Mouse (Mus musculus) lung, postnatal 25 days (tissue): ENCODE measurements around the gene Rcor1.

Source experiments
- DNase-seq: peaks from one replicate; pipeline ENCODE4 v3.0.0; 2022; ENCODE audit warnings: low spot score

Gene Rcor1

GRCm38 (mm10) chr12:111021577-111021976 is 17.6 kb upstream of the Rcor1 start:
- DNase-seq, result no peak

GRCm38 (mm10) chr12:111028176-111029167 is 10.7 kb upstream of the Rcor1 start:
- no peak for DNase-seq

GRCm38 (mm10) chr12:111029291-111029890 is 9.8 kb upstream of the Rcor1 start:
- DNase-seq, result no peak

GRCm38 (mm10) chr12:111032839-111033238 is 6.3 kb upstream of the Rcor1 start:
- no peak for DNase-seq

- DNase-seq, result peak; percentile 35
Observed at GRCm38 (mm10) chr12:111035182-111035824, 3.8 kb upstream of the Rcor1 start.

GRCm38 (mm10) chr12:111036198-111036775 is 2.9 kb upstream of the Rcor1 start:
- DNase-seq, result no peak

GRCm38 (mm10) chr12:111037241-111038180 is 1.6 kb upstream of the Rcor1 start:
- DNase-seq, result no peak

GRCm38 (mm10) chr12:111038231-111038975 is 748 bp upstream of the Rcor1 start:
- peak; percentile 13 for DNase-seq

GRCm38 (mm10) chr12:111039771-111040530 is 800 bp downstream of the Rcor1 start:
- peak; percentile 6 for DNase-seq

- DNase-seq, result no peak
Observed at GRCm38 (mm10) chr12:111040531-111040860, 1.3 kb downstream of the Rcor1 start.

GRCm38 (mm10) chr12:111041196-111041595 is 2.0 kb downstream of the Rcor1 start:
- peak; percentile 18 for DNase-seq

GRCm38 (mm10) chr12:111042365-111042764 is 3.2 kb downstream of the Rcor1 start:
- DNase-seq, result no peak

GRCm38 (mm10) chr12:111044880-111045279 is 5.7 kb downstream of the Rcor1 start:
- no peak for DNase-seq

GRCm38 (mm10) chr12:111046866-111047265 is 7.7 kb downstream of the Rcor1 start:
- DNase-seq, result no peak

GRCm38 (mm10) chr12:111048201-111048600 is 9.1 kb downstream of the Rcor1 start:
- no peak for DNase-seq

- DNase-seq, result no peak
Observed at GRCm38 (mm10) chr12:111050256-111050655, 11.1 kb downstream of the Rcor1 start.

GRCm38 (mm10) chr12:111063361-111063760 is 24.2 kb downstream of the Rcor1 start:
- DNase-seq, result no peak

- no peak for DNase-seq
Observed at GRCm38 (mm10) chr12:111064220-111064619, 25.1 kb downstream of the Rcor1 start.

GRCm38 (mm10) chr12:111065330-111065729 is 26.2 kb downstream of the Rcor1 start:
- no peak for DNase-seq

GRCm38 (mm10) chr12:111067816-111068215 is 28.7 kb downstream of the Rcor1 start:
- DNase-seq, result no peak
